Comparison of ENCODE assay signal across 15 mouse cellular contexts in the genomic region with DNA sequence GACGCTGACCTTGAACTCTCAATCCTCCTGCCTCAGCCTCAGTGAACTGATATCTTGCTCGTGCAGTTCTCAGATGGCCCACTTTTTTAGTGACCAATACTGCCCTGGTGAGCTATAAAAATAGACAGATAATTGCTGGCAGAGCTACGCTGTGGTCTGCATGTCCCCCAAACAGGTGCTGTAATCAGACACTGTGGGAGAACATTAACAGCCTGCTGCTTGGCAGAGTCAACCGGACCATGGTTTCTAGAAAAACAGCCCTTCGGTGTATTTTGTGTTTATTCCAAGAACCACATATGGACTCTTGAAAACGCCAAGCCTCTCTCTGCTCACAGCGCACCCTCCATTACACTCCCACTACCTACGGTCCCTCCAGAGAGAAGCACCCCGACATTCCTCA. TPM values are rescaled to one million over a fixed set of nuclear protein-coding genes. Genes with fewer than 3 reads are reported as not detected.
DNase-seq lines count a peak whose midpoint lies in the region; ATAC-seq and TF ChIP-seq lines count a peak whose summit lies in the region.
"Had no signal": no experiment of that assay in that cellular context is flagged by ENCODE, and none has a peak within 500 bp of the region (broad histone marks: within the 10 kb centered on the region; RNA-seq: fewer than 3 reads in every experiment).

No protein-coding gene starts in this region.

- no peak for TF ChIP-seq EP300 in CH12.LX (IDR thresholded peaks at IDR 0.05; ENCODE audit: low read length)

- dilution Hi-C loops in CH12.LX (cut with MboI; ENCODE audit: extremely low pct_ligation_motif_present, extremely low pct_unique_long_range_greater_than_20kb, low sequenced_read_pairs): no loop called here

- no peak overlapping the region for H3K4me3 ChIP-seq in embryonic facial prominence, embryonic 14.5 days (ENCODE audit: low read depth, low read length)
- H3K4me3 ChIP-seq in embryonic facial prominence, embryonic 10.5 days: no peak overlapping the region
- H3K4me3 ChIP-seq in kidney, postnatal 0 days (replicated peaks; ENCODE audit: low read depth, low read length): no peak overlapping the region
- H3K4me3 ChIP-seq in CH12.LX (replicated peaks in 1 of 3; ENCODE audit: low read depth in 2 of 3, low read length in 2 of 3, poor library complexity in 1 of 3): peak overlapping the region; percentile 37 to 40 (median 38)
- no peak overlapping the region for H3K4me3 ChIP-seq in embryonic facial prominence, embryonic 15.5 days (replicated peaks)
- no peak overlapping the region for H3K4me3 ChIP-seq in midbrain, embryonic 13.5 days (replicated peaks)
- H3K4me3 ChIP-seq: embryonic facial prominence, embryonic 13.5 days; hindbrain, embryonic 15.5 days; neural tube, embryonic 12.5 days had no signal

- H3K9ac ChIP-seq in embryonic facial prominence, embryonic 14.5 days (ENCODE audit: low read depth, low read length): no peak overlapping the region
- no peak overlapping the region for H3K9ac ChIP-seq in kidney, postnatal 0 days (ENCODE audit: low read depth, low read length)
- H3K9ac ChIP-seq in CH12.LX (ENCODE audit: insufficient read depth, low read depth): peak overlapping the region; percentile 65
- no peak overlapping the region for H3K9ac ChIP-seq in embryonic facial prominence, embryonic 15.5 days
- H3K9ac ChIP-seq in midbrain, embryonic 13.5 days (replicated peaks): no peak overlapping the region
- H3K9ac ChIP-seq: embryonic facial prominence, embryonic 13.5 days; hindbrain, embryonic 15.5 days; lung, embryonic 14.5 days; neural tube, embryonic 12.5 days had no signal

- TF ChIP-seq POLR2A in CH12.LX (IDR thresholded peaks at IDR 0.05; ENCODE audit: low read depth, low read length): no peak

- H3K9me3 ChIP-seq in embryonic facial prominence, embryonic 14.5 days (ENCODE audit: control insufficient read depth, low read length): 0 out of 2 replicates have a peak, but pooled peaks cover 4% of the 10 kb centered on the region
- H3K9me3 ChIP-seq in embryonic facial prominence, embryonic 10.5 days: no peaks in the 10 kb centered on the region
- H3K9me3 ChIP-seq in kidney, postnatal 0 days (replicated peaks; ENCODE audit: low read length): no peaks in the 10 kb centered on the region
- peaks cover 7% of the 10 kb centered on the region for H3K9me3 ChIP-seq in CH12.LX (replicated peaks; ENCODE audit: low read length)
- no peaks in the 10 kb centered on the region for H3K9me3 ChIP-seq in embryonic facial prominence, embryonic 15.5 days (replicated peaks)
- H3K9me3 ChIP-seq in midbrain, embryonic 13.5 days: no peaks in the 10 kb centered on the region
- H3K9me3 ChIP-seq: embryonic facial prominence, embryonic 13.5 days; G1E; hindbrain, embryonic 15.5 days; neural tube, embryonic 12.5 days had no signal

- no peak overlapping the region; the same call in 1 of the 2 replicates for H3K27ac ChIP-seq in embryonic facial prominence, embryonic 14.5 days (replicated peaks; ENCODE audit: low read depth, low read length)
- H3K27ac ChIP-seq in embryonic facial prominence, embryonic 10.5 days (replicated peaks): no peak overlapping the region
- peak overlapping the region; percentile 52; the same call in 1 of the 2 replicates for H3K27ac ChIP-seq in kidney, postnatal 0 days
- H3K27ac ChIP-seq in CH12.LX (ENCODE audit: insufficient read depth, low read depth): peak overlapping the region; percentile 48
- 0 out of 2 replicates have a peak overlapping the region, but pooled peaks have one; percentile 11 for H3K27ac ChIP-seq in embryonic facial prominence, embryonic 15.5 days (replicated peaks)
- H3K27ac ChIP-seq in midbrain, embryonic 13.5 days: no peak overlapping the region
- H3K27ac ChIP-seq: embryonic facial prominence, embryonic 13.5 days; hindbrain, embryonic 15.5 days; neural tube, embryonic 12.5 days had no signal

- no peaks in the 10 kb centered on the region for H3K36me3 ChIP-seq in embryonic facial prominence, embryonic 14.5 days (ENCODE audit: control insufficient read depth, insufficient read depth, low read length)
- no peaks in the 10 kb centered on the region for H3K36me3 ChIP-seq in embryonic facial prominence, embryonic 10.5 days (replicated peaks)
- H3K36me3 ChIP-seq in kidney, postnatal 0 days (ENCODE audit: insufficient read depth, low read length): peaks cover 4% of the 10 kb centered on the region; the same call in 1 of the 2 replicates
- H3K36me3 ChIP-seq in CH12.LX (replicated peaks in 1 of 2; ENCODE audit: control insufficient read depth in 1 of 2, insufficient read depth in 1 of 2, low read length in 1 of 2): peaks cover 0 to 29% of the 10 kb centered on the region in 2 experiments
- no peaks in the 10 kb centered on the region for H3K36me3 ChIP-seq in embryonic facial prominence, embryonic 15.5 days
- H3K36me3 ChIP-seq in midbrain, embryonic 13.5 days: no peaks in the 10 kb centered on the region
- H3K36me3 ChIP-seq: G1E; hindbrain, embryonic 15.5 days had no signal

- ATAC-seq in embryonic facial prominence, embryonic 14.5 days (ENCODE audit: low read depth): peak; percentile 34; the same call in 1 of the 2 replicates
- ATAC-seq in kidney, postnatal 0 days (replicated peaks; ENCODE audit: low FRiP score, low read depth): no peak
- 0 out of 2 replicates have a peak, but pooled peaks have one; percentile 16 for ATAC-seq in embryonic facial prominence, embryonic 15.5 days (ENCODE audit: insufficient number of reproducible peaks, low FRiP score, low TSS enrichment, low read depth)
- ATAC-seq in midbrain, embryonic 13.5 days: no peak
- ATAC-seq: intestine, embryonic 16.5 days had no signal

- no peak for TF ChIP-seq RAD21 in CH12.LX (IDR thresholded peaks at IDR 0.05; ENCODE audit: low read depth, low read length)

- in situ Hi-C loops in CH12.LX (cut with MboI; ENCODE audit: low pct_ligation_motif_present, low pct_unique_long_range_greater_than_20kb, low sequenced_read_pairs): no loop called here

- peaks cover 9% of the 10 kb centered on the region for H3K79me2 ChIP-seq in CH12.LX (replicated peaks; ENCODE audit: control insufficient read depth, extremely low read depth, insufficient read depth, poor library complexity, severe bottlenecking)

- WGBS in embryonic facial prominence, embryonic 14.5 days: 74% methylated on average over 9 of the region's 9 CpGs
- 91% methylated on average over 9 of the region's 9 CpGs for WGBS in embryonic facial prominence, embryonic 10.5 days
- 54% methylated on average over 9 of the region's 9 CpGs for WGBS in kidney, postnatal 0 days
- 80% methylated on average over 9 of the region's 9 CpGs for WGBS in embryonic facial prominence, embryonic 15.5 days
- WGBS in midbrain, embryonic 13.5 days: 95% methylated on average over 9 of the region's 9 CpGs

- peak; percentile 73 for DNase-seq in embryonic facial prominence, embryonic 14.5 days (ENCODE audit: low spot score)
- no peak for DNase-seq in embryonic facial prominence, embryonic 10.5 days (ENCODE audit: low spot score)
- DNase-seq in kidney, postnatal 0 days (ENCODE audit: low spot score): no peak
- DNase-seq in kidney, adult 11 months: no peak
- DNase-seq in CH12.LX (ENCODE audit: extremely low read depth): no peak
- DNase-seq in right cerebral cortex, postnatal 25 days: no peak
- DNase-seq: heart, postnatal 10 days had no signal

- H3K27me3 ChIP-seq in embryonic facial prominence, embryonic 14.5 days (replicated peaks; ENCODE audit: control insufficient read depth, insufficient read depth, low read length): no peaks in the 10 kb centered on the region
- H3K27me3 ChIP-seq in embryonic facial prominence, embryonic 10.5 days (replicated peaks; ENCODE audit: low read depth, poor library complexity, severe bottlenecking): no peaks in the 10 kb centered on the region
- no peaks in the 10 kb centered on the region for H3K27me3 ChIP-seq in kidney, postnatal 0 days (ENCODE audit: insufficient read depth, low read length)
- no peaks in the 10 kb centered on the region for H3K27me3 ChIP-seq in CH12.LX (replicated peaks)
- H3K27me3 ChIP-seq in embryonic facial prominence, embryonic 15.5 days: no peaks in the 10 kb centered on the region
- H3K27me3 ChIP-seq in midbrain, embryonic 13.5 days: no peaks in the 10 kb centered on the region
- H3K27me3 ChIP-seq: embryonic facial prominence, embryonic 13.5 days; hindbrain, embryonic 15.5 days; neural tube, embryonic 12.5 days had no signal

- TF ChIP-seq CTCF in kidney, postnatal 0 days (IDR thresholded peaks at IDR 0.05; ENCODE audit: low read depth): no peak
- TF ChIP-seq CTCF in CH12.LX (conservative IDR thresholded peaks at IDR 0.05 in 1 of 2, IDR thresholded peaks at IDR 0.05 in 1 of 2; ENCODE audit: low read depth in 2 of 2, low read length in 2 of 2): no peak

- no peak overlapping the region for H3K4me2 ChIP-seq in embryonic facial prominence, embryonic 14.5 days (ENCODE audit: low read depth, low read length)
- no peak overlapping the region for H3K4me2 ChIP-seq in kidney, postnatal 0 days (ENCODE audit: low read length)
- peak overlapping the region; percentile 81 for H3K4me2 ChIP-seq in CH12.LX (ENCODE audit: insufficient read depth, low read depth, poor library complexity, severe bottlenecking)
- no peak overlapping the region for H3K4me2 ChIP-seq in embryonic facial prominence, embryonic 15.5 days (replicated peaks)
- H3K4me2 ChIP-seq in midbrain, embryonic 13.5 days (replicated peaks): no peak overlapping the region
- H3K4me2 ChIP-seq: embryonic facial prominence, embryonic 13.5 days; hindbrain, embryonic 15.5 days; lung, embryonic 14.5 days; neural tube, embryonic 12.5 days had no signal

- H3K4me1 ChIP-seq in embryonic facial prominence, embryonic 14.5 days (ENCODE audit: control insufficient read depth, insufficient read depth, low read length): peaks cover 20% of the 10 kb centered on the region
- H3K4me1 ChIP-seq in embryonic facial prominence, embryonic 10.5 days: peaks cover 21% of the 10 kb centered on the region; the same call in 1 of the 2 replicates
- H3K4me1 ChIP-seq in kidney, postnatal 0 days (replicated peaks; ENCODE audit: insufficient read depth, low read length): peaks cover 17% of the 10 kb centered on the region
- H3K4me1 ChIP-seq in CH12.LX (ENCODE audit: control insufficient read depth in 1 of 2, insufficient read depth in 2 of 2): peaks cover 30 to 77% of the 10 kb centered on the region in 2 experiments
- peaks cover 13% of the 10 kb centered on the region for H3K4me1 ChIP-seq in embryonic facial prominence, embryonic 15.5 days
- H3K4me1 ChIP-seq in midbrain, embryonic 13.5 days (replicated peaks): peaks cover 12% of the 10 kb centered on the region

TF ChIP-seq in CH12.LX, 34 proteins besides CTCF, POLR2A, EP300 and RAD21 (continues in another document):
- no peak for TF ChIP-seq SIN3A (IDR thresholded peaks at IDR 0.05; ENCODE audit: low read length)

RNA-seq across cellular contexts. Expression of a gene that starts 26.2 kb away (rescaled TPM):
- polyA plus RNA-seq in embryonic facial prominence, embryonic 14.5 days (2014; fragmentation: Nextera tagmentation; extraction: Ambion mirVana): 15.6 TPM in 2 replicates
- polyA plus RNA-seq in embryonic facial prominence, embryonic 10.5 days (2016; fragmentation: Nextera tagmentation; extraction: Ambion mirVana): 7.6 and 9.1 TPM in 2 replicates
- polyA plus RNA-seq in kidney, postnatal 0 days (2015; fragmentation: Nextera tagmentation; extraction: Ambion mirVana): 16.1 and 16.3 TPM in 2 replicates
- total RNA-seq in CH12.LX (2012; rRNA removed) (10.3 TPM in 2 replicates), CH12.LX (2014; rRNA removed) (12.8 and 14.1 TPM in 2 replicates)
- 21.6 and 23.3 TPM in 2 replicates for polyA plus RNA-seq in CH12.LX (2012; ENCODE audit: insufficient read length, low read depth)
- polyA plus RNA-seq in embryonic facial prominence, embryonic 15.5 days (2015; fragmentation: Nextera tagmentation; extraction: Ambion mirVana): 17.3 and 18.8 TPM in 2 replicates
- polyA plus RNA-seq in midbrain, embryonic 13.5 days (2015; fragmentation: Nextera tagmentation; extraction: Ambion mirVana): 9.7 and 10.0 TPM in 2 replicates
- polyA plus RNA-seq: G1E had no signal

Comparison
In these comparisons a context has a peak if more than half of its experiments do, and no peak if none do; other contexts are left out.
1. H3K27ac ChIP-seq: peak in kidney, postnatal 0 days (single experiment), CH12.LX (single experiment) and embryonic facial prominence, embryonic 15.5 days (single experiment); none in embryonic facial prominence, embryonic 14.5 days (single experiment), embryonic facial prominence, embryonic 10.5 days (single experiment) and midbrain, embryonic 13.5 days (single experiment).
2. ATAC-seq: peak in embryonic facial prominence, embryonic 14.5 days (single experiment) and embryonic facial prominence, embryonic 15.5 days (single experiment); none in kidney, postnatal 0 days (single experiment) and midbrain, embryonic 13.5 days (single experiment).
3. H3K4me3 ChIP-seq: peak in CH12.LX (3 of 3); none in embryonic facial prominence, embryonic 14.5 days (single experiment), embryonic facial prominence, embryonic 10.5 days (single experiment), kidney, postnatal 0 days (single experiment), embryonic facial prominence, embryonic 15.5 days (single experiment) and midbrain, embryonic 13.5 days (single experiment).